Mouse (Mus musculus): Measurements from ENCODE around the gene Tmem145. TPM values are rescaled to one million over a fixed set of nuclear protein-coding genes. Genes with fewer than 3 reads are reported as not detected.

Gene Tmem145
- total RNA-seq, 2 experiments from 2014 or later = not detected

Other genes starting within 250 kb of the Tmem145 start
- gene Grik5, start 233.8 kb upstream of the Tmem145 start, total RNA-seq (2021) = 1 to 10 TPM; 9.0 to 9.5 TPM
- gene Zfp574, start 233.5 kb upstream of the Tmem145 start, total RNA-seq (2021) = 10 to 100 TPM; 12.1 to 13.6 TPM
- under 1 TPM; 0.19 to 0.50 TPM for gene Pou2f2, start 126.4 kb upstream of the Tmem145 start, total RNA-seq (2021)
- 10 to 100 TPM; 14.2 TPM for gene Dedd2, start 85.5 kb upstream of the Tmem145 start, total RNA-seq (2021)
- 10 to 100 TPM in 1 of 2 experiments, 1 to 10 TPM in 1; 8.7 to 11.4 TPM for gene Zfp526, start 84.7 kb upstream of the Tmem145 start, total RNA-seq (2021)
- gene Gsk3a, start 68.3 kb upstream of the Tmem145 start, total RNA-seq (2021) = 10 to 100 TPM; 69.7 to 72.0 TPM
- 10 to 100 TPM; 38.6 to 42.2 TPM for gene Erf, start 55.3 kb upstream of the Tmem145 start, total RNA-seq (2021)
- 10 to 100 TPM; 88.4 to 90.5 TPM for gene Cic, start 38.4 kb upstream of the Tmem145 start, total RNA-seq (2021)
- 10 to 100 TPM; 12.8 to 16.0 TPM for gene Pafah1b3, start 8.1 kb upstream of the Tmem145 start, total RNA-seq (2021)
- gene Prr19, start 4.7 kb upstream of the Tmem145 start, total RNA-seq (2021) = not detected
- gene Megf8, start 11.1 kb downstream of the Tmem145 start, total RNA-seq (2021) = 10 to 100 TPM; 28.8 to 29.9 TPM
- not detected for gene Cnfn, start 63.6 kb downstream of the Tmem145 start, total RNA-seq (2021)
- gene Lipe, start 92.6 kb downstream of the Tmem145 start, total RNA-seq (2021) = 10 to 100 TPM; 50.2 to 67.2 TPM
- not detected for gene Cxcl17, start 106.8 kb downstream of the Tmem145 start, total RNA-seq (2021)
- gene Ceacam1, start 171.5 kb downstream of the Tmem145 start, total RNA-seq (2021) = 10 to 100 TPM; 15.0 to 15.6 TPM
- gene Ceacam2, start 233.8 kb downstream of the Tmem145 start, total RNA-seq (2021) = 1 to 10 TPM; 1.7 to 1.9 TPM